Mouse (Mus musculus) macrophage (primary cell): ENCODE data around the gene Sun2. TPM values are rescaled to one million over a fixed set of nuclear protein-coding genes. Genes with fewer than 3 reads are reported as not detected.

Source experiments
- H3K27ac ChIP-seq: fragments of 350-480 bp; formaldehyde crosslinking; 2 replicates; pipeline ENCODE4 v1.9.0; 2021
- H3K36me3 ChIP-seq: fragments of 350-480 bp; formaldehyde crosslinking; 2 replicates; pipeline ENCODE4 v1.9.0; 2021; ENCODE audit errors: inconsistent target
- H3K4me3 ChIP-seq: fragments of 350-480 bp; formaldehyde crosslinking; 2 replicates; pipeline ENCODE4 v1.9.0; 2021; ENCODE audit errors: inconsistent target
- H3K79me2 ChIP-seq: fragments of 350-480 bp; formaldehyde crosslinking; 2 replicates; pipeline ENCODE4 v1.9.0; 2021; ENCODE audit errors: inconsistent target
- WGBS: methylation state at CpG from one replicate; pipeline ENCODE4 v1.1.7; 2026; ENCODE audit warnings: inconsistent platforms; ENCODE audit not compliant: missing documents; 5-methylcytosine and 5-hydroxymethylcytosine counted together
- polyA plus RNA-seq: library from polyadenylated mRNA; stranded (reverse); fragments of 250-400 nt; gene quantifications from 3 replicates; pipeline ENCODE4 v1.2.4, GENCODE M21; 2018; ENCODE audit warnings: inconsistent platforms

Gene Sun2
- polyA plus RNA-seq, 1 experiment from 2014 or later: 30.4 TPM

GRCm38 (mm10) chr15:79677936-79678335, 64.4 kb downstream of the Sun2 start:
- no peak overlapping the region for H3K4me3 ChIP-seq
- no peak overlapping the region for H3K27ac ChIP-seq
- H3K36me3 ChIP-seq: peaks cover 34% of the 10 kb centered on the region

More at GRCm38 (mm10) chr15:79677936-79678335, 64.4 kb downstream of the Sun2 start:
- 89% methylated on average over 2 of the region's 2 CpGs for WGBS
- H3K79me2 ChIP-seq: peaks cover 56% of the 10 kb centered on the region

Other genes starting within 250 kb of the Sun2 start
- not detected in 3 replicates for gene Kcnj4, start 237.3 kb downstream of the Sun2 start, polyA plus RNA-seq
- gene Kdelr3, start 226.1 kb downstream of the Sun2 start, polyA plus RNA-seq: not detected in 3 replicates
- gene Ddx17, start 195.8 kb downstream of the Sun2 start, polyA plus RNA-seq: 83.2 to 165 TPM (median 122 TPM) in 3 replicates
- not detected in 3 replicates for gene Dmc1, start 137.4 kb downstream of the Sun2 start, polyA plus RNA-seq
- 0.34 to 1.0 TPM in 2 of 3 replicates, not detected in the other for gene Fam227a, start 83.6 kb downstream of the Sun2 start, polyA plus RNA-seq
- 11.0 to 24.8 TPM (median 14.4 TPM) in 3 replicates for gene Cby1, start 83.3 kb downstream of the Sun2 start, polyA plus RNA-seq
- gene Tomm22, start 71.7 kb downstream of the Sun2 start, polyA plus RNA-seq: 71.6 to 131 TPM (median 97.1 TPM) in 3 replicates
- gene Josd1, start 54.6 kb downstream of the Sun2 start, polyA plus RNA-seq: 13.3 to 18.4 TPM (median 16.8 TPM) in 3 replicates
- 18.0 to 29.2 TPM (median 22.4 TPM) in 3 replicates for gene Gtpbp1, start 51.7 kb downstream of the Sun2 start, polyA plus RNA-seq
- gene Dnal4, start 35.3 kb upstream of the Sun2 start, polyA plus RNA-seq: 16.8 to 18.9 TPM (median 17.3 TPM) in 3 replicates
- gene Nptxr, start 62.2 kb upstream of the Sun2 start, polyA plus RNA-seq: 0.20 to 0.89 TPM (median 0.76 TPM) in 3 replicates
- not detected in 3 replicates for gene Npcd, start 91.7 kb upstream of the Sun2 start, polyA plus RNA-seq
- gene Cbx6, start 92.2 kb upstream of the Sun2 start, polyA plus RNA-seq: 5.7 to 7.7 TPM (median 6.8 TPM) in 3 replicates
- gene Apobec3, start 149.1 kb upstream of the Sun2 start, polyA plus RNA-seq: 22.8 to 91.0 TPM (median 42.5 TPM) in 3 replicates
- gene Cbx7, start 228.6 kb upstream of the Sun2 start, polyA plus RNA-seq: 1.2 to 5.5 TPM (median 4.3 TPM) in 3 replicates